Mouse (Mus musculus) heart, postnatal 0 days (tissue): Measurements from ENCODE around the gene Olfr374.
A peak's percentile ranks its signal among the peaks of the same experiment; 100 is the strongest.

Experiments
- CTCF ChIP-seq: IDR thresholded peaks from 2 replicates; pipeline ENCODE4 v1.5.1; 2016; ENCODE audit warnings: antibody characterized with exemption, control low read depth, low read depth
- EP300 ChIP-seq: IDR thresholded peaks from 2 replicates; pipeline ENCODE4 v1.6.1; 2016; ENCODE audit warnings: antibody characterized with exemption, low read depth

DNA sequence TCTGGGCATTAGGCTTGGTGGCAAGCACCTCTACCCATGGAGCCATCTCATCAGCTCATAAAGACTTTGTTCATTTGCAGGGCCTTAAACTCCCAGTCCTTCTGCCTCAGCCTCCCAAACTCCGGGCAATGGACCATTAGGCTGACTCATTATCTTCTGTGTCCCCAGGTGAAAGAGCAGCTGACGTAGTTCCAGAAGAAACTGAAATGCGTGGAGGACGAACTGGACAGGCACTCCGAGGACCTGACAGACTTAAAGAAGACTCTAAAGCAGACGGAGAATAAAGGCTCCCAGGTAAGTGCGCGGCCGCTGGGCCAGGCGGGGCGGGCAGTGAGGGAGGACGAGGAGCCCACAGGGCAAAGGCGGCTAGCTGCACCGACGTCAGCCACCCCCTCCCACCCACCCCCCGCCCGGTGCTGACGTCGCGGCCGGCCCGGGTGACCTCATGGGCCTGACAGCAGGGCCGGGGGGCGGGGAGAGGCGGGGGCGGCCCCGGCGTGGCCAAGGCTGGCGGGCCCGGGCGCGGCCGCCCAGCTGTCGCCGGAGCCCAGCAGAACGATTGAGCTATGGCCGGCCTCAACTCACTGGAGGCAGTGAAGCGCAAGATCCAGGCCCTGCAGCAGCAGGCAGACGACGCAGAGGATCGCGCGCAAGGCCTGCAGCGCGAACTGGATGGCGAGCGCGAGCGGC lies 28.1 kb downstream of the Olfr374 start, which contains the start of gene Tpm4:
- TF ChIP-seq CTCF = no peak
- TF ChIP-seq EP300 = 0 out of 2 replicates have a peak, but pooled peaks have one; percentile 28
